9 mouse cellular contexts compared by ENCODE assay signal in the genomic region with DNA sequence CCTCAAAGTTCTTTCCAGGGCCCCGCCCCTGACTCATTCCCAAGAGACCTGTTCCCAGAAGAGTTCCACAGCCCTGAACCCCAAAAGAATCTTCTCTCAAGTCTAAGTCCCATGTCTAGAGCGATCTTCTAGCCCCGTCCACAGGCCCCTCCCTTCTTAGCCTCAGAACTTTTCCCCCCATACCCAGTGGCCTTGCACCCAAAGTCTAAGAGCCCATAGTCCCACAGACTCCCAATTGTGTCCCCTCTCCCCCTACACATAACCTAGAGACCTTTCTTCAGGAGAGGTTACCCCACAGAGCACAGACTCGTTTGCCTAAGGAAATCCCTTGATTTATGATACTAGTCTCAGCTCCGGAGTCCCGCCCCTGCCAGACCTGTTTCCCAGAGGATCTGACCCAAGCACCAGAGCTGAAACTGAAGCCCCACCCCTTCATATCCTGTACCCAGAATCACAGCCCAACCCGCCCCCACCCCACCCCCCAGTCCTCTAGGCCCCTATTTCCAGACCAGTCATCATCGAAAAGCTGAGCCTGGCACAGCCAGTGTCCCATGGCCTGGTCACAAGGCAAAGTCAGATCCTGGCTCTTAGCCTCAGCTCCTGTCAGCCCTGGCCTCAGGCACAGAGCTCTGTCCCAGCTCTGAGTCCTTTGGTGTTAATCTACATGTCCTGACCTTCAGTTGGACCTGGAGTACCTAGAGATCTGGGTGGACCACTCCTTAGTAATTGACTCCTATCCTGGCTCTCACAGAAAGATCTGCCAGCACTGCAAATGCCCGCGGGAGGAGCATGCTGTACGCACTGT. TPM values are rescaled to one million over a fixed set of nuclear protein-coding genes. Genes with fewer than 3 reads are reported as not detected.
DNase-seq lines count a peak whose midpoint lies in the region; ATAC-seq lines count a peak whose summit lies in the region.
"Had no signal": no experiment of that assay in that cellular context is flagged by ENCODE, and none has a peak within 500 bp of the region (broad histone marks: within the 10 kb centered on the region; RNA-seq: fewer than 3 reads in every experiment).

No protein-coding gene starts in this region.

- ATAC-seq in hindbrain, embryonic 15.5 days (ENCODE audit: low FRiP score, low read depth) = 0 out of 2 replicates have a peak, but pooled peaks have one; percentile 19
- no peak for ATAC-seq in limb, embryonic 15.5 days (ENCODE audit: insufficient number of reproducible peaks, low FRiP score, low TSS enrichment, low read depth)
- ATAC-seq in megakaryocyte progenitor cell, adult 5-6 weeks (replicated peaks; ENCODE audit: poor library complexity) = no peak

- peaks cover 4% of the 10 kb centered on the region; the same call in 1 of the 2 replicates for H3K9me3 ChIP-seq in embryonic facial prominence, embryonic 10.5 days
- no peaks in the 10 kb centered on the region for H3K9me3 ChIP-seq in hindbrain, embryonic 15.5 days
- H3K9me3 ChIP-seq in limb, embryonic 15.5 days = no peaks in the 10 kb centered on the region

- peak; percentile 74 for DNase-seq in gastrocnemius, adult 18-20 months (ENCODE audit: low spot score)
- no peak for DNase-seq in gastrocnemius, postnatal 14 days
- DNase-seq in embryonic facial prominence, embryonic 10.5 days (ENCODE audit: low spot score) = no peak
- DNase-seq in left cerebral cortex, adult 9 months (ENCODE audit: low spot score in 2 of 2) = no peak
- no peak for DNase-seq in right cerebral cortex, adult 18-20 months
- DNase-seq: thymus, adult 18-20 months had no signal

- peaks cover 21% of the 10 kb centered on the region for H3K4me1 ChIP-seq in embryonic facial prominence, embryonic 10.5 days
- H3K4me1 ChIP-seq in hindbrain, embryonic 15.5 days (replicated peaks) = no peaks in the 10 kb centered on the region
- peaks cover 6% of the 10 kb centered on the region; the same call in 1 of the 2 replicates for H3K4me1 ChIP-seq in limb, embryonic 15.5 days

- H3K36me3 ChIP-seq in embryonic facial prominence, embryonic 10.5 days (replicated peaks) = no peaks in the 10 kb centered on the region
- H3K36me3 ChIP-seq in hindbrain, embryonic 15.5 days = no peaks in the 10 kb centered on the region
- 0 out of 2 replicates have a peak, but pooled peaks cover 4% of the 10 kb centered on the region for H3K36me3 ChIP-seq in limb, embryonic 15.5 days

- peak overlapping the region; percentile 77; the same call in 1 of the 2 replicates for H3K27ac ChIP-seq in embryonic facial prominence, embryonic 10.5 days (replicated peaks)
- H3K27ac ChIP-seq in hindbrain, embryonic 15.5 days (replicated peaks) = no peak overlapping the region
- peak overlapping the region; percentile 68 for H3K27ac ChIP-seq in limb, embryonic 15.5 days

- 53% methylated on average over 11 of the region's 11 CpGs for WGBS in embryonic facial prominence, embryonic 10.5 days
- WGBS in hindbrain, embryonic 15.5 days = 47% methylated on average over 11 of the region's 11 CpGs
- whole genome bisulfite sequencing in limb, embryonic 15.5 days = 49% methylated on average over 11 of the region's 11 CpGs

- intact Hi-C loops in gastrocnemius, postnatal 14 days (cut with DNase I; ENCODE audit: low total_unique reads) = no loop called here

- H3K27me3 ChIP-seq in embryonic facial prominence, embryonic 10.5 days (replicated peaks; ENCODE audit: low read depth, poor library complexity, severe bottlenecking) = no peaks in the 10 kb centered on the region
- no peaks in the 10 kb centered on the region for H3K27me3 ChIP-seq in hindbrain, embryonic 15.5 days
- no peaks in the 10 kb centered on the region for H3K27me3 ChIP-seq in limb, embryonic 15.5 days

- H3K9ac ChIP-seq in hindbrain, embryonic 15.5 days = no peak overlapping the region
- H3K9ac ChIP-seq in limb, embryonic 15.5 days = no peak overlapping the region

- peak overlapping the region; percentile 60 for H3K4me3 ChIP-seq in embryonic facial prominence, embryonic 10.5 days
- no peak overlapping the region for H3K4me3 ChIP-seq in hindbrain, embryonic 15.5 days
- H3K4me3 ChIP-seq in limb, embryonic 15.5 days = peak overlapping the region; percentile 49

- no peak overlapping the region for H3K4me2 ChIP-seq in hindbrain, embryonic 15.5 days
- peak overlapping the region; percentile 50 for H3K4me2 ChIP-seq in limb, embryonic 15.5 days

RNA-seq across cellular contexts. Expression of a gene that starts 1.9 kb away (rescaled TPM):
- total RNA-seq in gastrocnemius, adult 18-20 months (2021) = 10 to 100 TPM; 10.8 to 26.5 TPM
- total RNA-seq in gastrocnemius, postnatal 14 days (2021) = 10 to 100 TPM; 10.3 to 18.7 TPM
- 4.1 and 4.2 TPM in 2 replicates for polyA plus RNA-seq in embryonic facial prominence, embryonic 10.5 days (2016; fragmentation: Nextera tagmentation; extraction: Ambion mirVana)
- 1.6 and 2.0 TPM in 2 replicates for polyA plus RNA-seq in hindbrain, embryonic 15.5 days (2015; fragmentation: Nextera tagmentation; extraction: Ambion mirVana)
- 17.7 and 18.1 TPM in 2 replicates for polyA plus RNA-seq in limb, embryonic 15.5 days (2015; fragmentation: Nextera tagmentation; extraction: Ambion mirVana)
- 3.9 and 4.8 TPM in 2 replicates for total RNA-seq in megakaryocyte progenitor cell, adult 5-6 weeks (2015)
- total RNA-seq in megakaryocyte progenitor cell, adult 5-6 weeks (2017) = 4.1 and 6.0 TPM in 2 replicates

RNA-seq across cellular contexts. Expression of a gene that starts 12.2 kb away (rescaled TPM):
- total RNA-seq in gastrocnemius, adult 18-20 months (2021) = 10 to 100 TPM; 30.3 to 35.0 TPM
- 10 to 100 TPM; 40.3 to 50.8 TPM for total RNA-seq in gastrocnemius, postnatal 14 days (2021)
- polyA plus RNA-seq in embryonic facial prominence, embryonic 10.5 days (2016; fragmentation: Nextera tagmentation; extraction: Ambion mirVana) = 49.7 TPM in 2 replicates
- polyA plus RNA-seq in hindbrain, embryonic 15.5 days (2015; fragmentation: Nextera tagmentation; extraction: Ambion mirVana) = 20.5 and 22.9 TPM in 2 replicates
- 205 and 217 TPM in 2 replicates for polyA plus RNA-seq in limb, embryonic 15.5 days (2015; fragmentation: Nextera tagmentation; extraction: Ambion mirVana)
- 115 and 133 TPM in 2 replicates for total RNA-seq in megakaryocyte progenitor cell, adult 5-6 weeks (2015)
- total RNA-seq in megakaryocyte progenitor cell, adult 5-6 weeks (2017) = 26.4 and 37.1 TPM in 2 replicates

RNA-seq across cellular contexts. Expression of a gene that starts 20.7 kb away (rescaled TPM):
- total RNA-seq in gastrocnemius, adult 18-20 months (2021) = 1 to 10 TPM; 1.4 to 1.5 TPM
- 1 to 10 TPM in 1 of 2 experiments, under 1 TPM in 1; 0.86 to 1.4 TPM for total RNA-seq in gastrocnemius, postnatal 14 days (2021)
- polyA plus RNA-seq in embryonic facial prominence, embryonic 10.5 days (2016; fragmentation: Nextera tagmentation; extraction: Ambion mirVana) = 9.3 and 9.7 TPM in 2 replicates
- polyA plus RNA-seq in hindbrain, embryonic 15.5 days (2015; fragmentation: Nextera tagmentation; extraction: Ambion mirVana) = 195 and 197 TPM in 2 replicates
- polyA plus RNA-seq in limb, embryonic 15.5 days (2015; fragmentation: Nextera tagmentation; extraction: Ambion mirVana) = 1.4 and 1.7 TPM in 2 replicates
- total RNA-seq in megakaryocyte progenitor cell, adult 5-6 weeks (2015) = not detected in 2 replicates
- total RNA-seq in megakaryocyte progenitor cell, adult 5-6 weeks (2017) = 0.46 and 0.54 TPM in 2 replicates

RNA-seq across cellular contexts. Expression of a gene that starts 22.1 kb away (rescaled TPM):
- 10 to 100 TPM; 30.6 to 33.7 TPM for total RNA-seq in gastrocnemius, adult 18-20 months (2021)
- total RNA-seq in gastrocnemius, postnatal 14 days (2021) = 1 to 10 TPM; 4.4 to 6.4 TPM
- polyA plus RNA-seq in embryonic facial prominence, embryonic 10.5 days (2016; fragmentation: Nextera tagmentation; extraction: Ambion mirVana) = 0.09 TPM in 1 of 2 replicates, not detected in the other
- 0.08 and 0.10 TPM in 2 replicates for polyA plus RNA-seq in hindbrain, embryonic 15.5 days (2015; fragmentation: Nextera tagmentation; extraction: Ambion mirVana)
- polyA plus RNA-seq in limb, embryonic 15.5 days (2015; fragmentation: Nextera tagmentation; extraction: Ambion mirVana) = 0.47 and 1.1 TPM in 2 replicates
- total RNA-seq in megakaryocyte progenitor cell, adult 5-6 weeks (2015) = not detected in 2 replicates
- total RNA-seq in megakaryocyte progenitor cell, adult 5-6 weeks (2017) = not detected in 2 replicates

RNA-seq across cellular contexts. Expression of a gene that starts 37.9 kb away (rescaled TPM):
- 10 to 100 TPM; 14.3 to 15.0 TPM for total RNA-seq in gastrocnemius, adult 18-20 months (2021)
- 10 to 100 TPM; 15.9 to 16.4 TPM for total RNA-seq in gastrocnemius, postnatal 14 days (2021)
- 40.2 and 40.3 TPM in 2 replicates for polyA plus RNA-seq in embryonic facial prominence, embryonic 10.5 days (2016; fragmentation: Nextera tagmentation; extraction: Ambion mirVana)
- 43.0 and 46.8 TPM in 2 replicates for polyA plus RNA-seq in hindbrain, embryonic 15.5 days (2015; fragmentation: Nextera tagmentation; extraction: Ambion mirVana)
- 36.6 and 40.3 TPM in 2 replicates for polyA plus RNA-seq in limb, embryonic 15.5 days (2015; fragmentation: Nextera tagmentation; extraction: Ambion mirVana)
- total RNA-seq in megakaryocyte progenitor cell, adult 5-6 weeks (2015) = 26.8 and 28.2 TPM in 2 replicates
- total RNA-seq in megakaryocyte progenitor cell, adult 5-6 weeks (2017) = 19.2 and 24.4 TPM in 2 replicates
